Mouse (Mus musculus) midbrain, postnatal 0 days (tissue): ENCODE data around the gene Pbx4. TPM values are rescaled to one million over a fixed set of nuclear protein-coding genes. Genes with fewer than 3 reads are reported as not detected.

ENCODE experiments used
- ATAC-seq: fragments of 200-750 bp; cut with Nextera tagmentation; 2 replicates; pipeline ENCODE4 v1.8.0; 2017; ENCODE audit warnings: moderate number of reproducible peaks, mild to moderate bottlenecking, moderate TSS enrichment, moderate library complexity; ENCODE audit not compliant: low FRiP score
- DNase-seq: peaks from one replicate; pipeline ENCODE4 v3.0.0-alpha.2; 2015; ENCODE audit warnings: low spot score
- H3K27ac ChIP-seq: fragments of 300-500 bp; sonication (generic); 2 replicates; pipeline ENCODE4 v1.5.1; 2014; ENCODE audit warnings: low read depth, mild to moderate bottlenecking, low read length, mixed read lengths
- H3K27me3 ChIP-seq: fragments of 300-500 bp; sonication (generic); 2 replicates; pipeline ENCODE4 v1.6.1; 2014; ENCODE audit warnings: low read length, control low read depth, mixed read lengths; ENCODE audit not compliant: insufficient read depth
- H3K36me3 ChIP-seq: fragments of 300-500 bp; sonication (generic); 2 replicates; pipeline ENCODE4 v1.6.1; 2014; ENCODE audit warnings: low read length, control low read depth, mixed read lengths; ENCODE audit not compliant: insufficient read depth
- H3K4me1 ChIP-seq: fragments of 300-500 bp; sonication (generic); 2 replicates; pipeline ENCODE4 v1.6.1; 2014; ENCODE audit warnings: mild to moderate bottlenecking, control low read depth, antibody characterized with exemption, low read length, mixed read lengths; ENCODE audit not compliant: insufficient read depth
- H3K4me2 ChIP-seq: fragments of 300-500 bp; sonication (generic); 2 replicates; pipeline ENCODE4 v1.6.1; 2014; ENCODE audit warnings: low read depth, mild to moderate bottlenecking, low read length, mixed read lengths; ENCODE audit not compliant: poor library complexity, severe bottlenecking
- H3K4me3 ChIP-seq: fragments of 300-500 bp; sonication (generic); 2 replicates; pipeline ENCODE4 v1.5.1; 2014; ENCODE audit warnings: low read depth, mild to moderate bottlenecking, low read length, moderate library complexity
- H3K9ac ChIP-seq: fragments of 300-500 bp; sonication (generic); replicated peaks from 2 replicates; pipeline ENCODE4 v1.6.1; 2014; ENCODE audit warnings: mild to moderate bottlenecking, low read length, moderate library complexity, mixed read lengths; ENCODE audit not compliant: poor library complexity, severe bottlenecking
- H3K9me3 ChIP-seq: fragments of 300-500 bp; sonication (generic); 2 replicates; pipeline ENCODE4 v1.6.1; 2016; ENCODE audit warnings: low read length, control low read depth
- CTCF ChIP-seq: IDR thresholded peaks from 2 replicates; pipeline ENCODE4 v1.5.1; 2016; ENCODE audit warnings: antibody characterized with exemption, mild to moderate bottlenecking
- WGBS: fragments of 180-500 bp; shearing (Covaris S2); extraction: QIAGEN DNeasy Blood & Tissue Kit; methylation state at CpG from one replicate; pipeline ENCODE4 v1.1.7; 2014; 5-methylcytosine and 5-hydroxymethylcytosine counted together
- polyA plus RNA-seq: library from polyadenylated mRNA; unstranded; fragments of >200 nt; fragmentation: Nextera tagmentation; extraction: Ambion mirVana; gene quantifications from 2 replicates; pipeline ENCODE4 v1.2.1, GENCODE M21; 2015
- total RNA-seq: library from RNA; depleted of rRNA; stranded (reverse); fragments of >200 nt; gene quantifications from 2 replicates; pipeline ENCODE4 v1.2.3, GENCODE M21; 2014

The Pbx4 gene
- total and polyA plus RNA-seq, 2 experiments from 2014 or later: 43.9 to 98.8 TPM

GRCm38 (mm10) chr8:69814881-69815280 is 17.4 kb upstream of the Pbx4 start:
- Histone ChIP-seq H3K27ac (no peak overlapping the region), H3K27me3 (no peaks in the 10 kb centered on the region), H3K36me3 (peaks cover 51% of the 10 kb centered on the region), H3K4me2 (no peak overlapping the region), H3K9ac (no peak overlapping the region), H3K4me3 (no peak overlapping the region), H3K9me3 (no peaks in the 10 kb centered on the region), H3K4me1 (peaks cover 3% of the 10 kb centered on the region; the same call in 1 of the 2 replicates)
- no peak for TF ChIP-seq CTCF
- no peak for DNase-seq
- ATAC-seq: no peak
- 83% methylated on average over 2 of the region's 2 CpGs for WGBS

- Histone ChIP-seq H3K27me3 (no peaks in the 10 kb centered on the region), H3K9ac (no peak overlapping the region), H3K4me2 (no peak overlapping the region), H3K27ac (no peak overlapping the region), H3K36me3 (peaks cover 53% of the 10 kb centered on the region), H3K4me1 (no peaks in the 10 kb centered on the region), H3K9me3 (no peaks in the 10 kb centered on the region), H3K4me3 (no peak overlapping the region)
- DNase-seq: no peak
- ATAC-seq: no peak
- no peak for TF ChIP-seq CTCF
- 97% methylated on average over 4 of the region's 4 CpGs for WGBS
Observed at GRCm38 (mm10) chr8:69815396-69815795, 16.9 kb upstream of the Pbx4 start.

DNA sequence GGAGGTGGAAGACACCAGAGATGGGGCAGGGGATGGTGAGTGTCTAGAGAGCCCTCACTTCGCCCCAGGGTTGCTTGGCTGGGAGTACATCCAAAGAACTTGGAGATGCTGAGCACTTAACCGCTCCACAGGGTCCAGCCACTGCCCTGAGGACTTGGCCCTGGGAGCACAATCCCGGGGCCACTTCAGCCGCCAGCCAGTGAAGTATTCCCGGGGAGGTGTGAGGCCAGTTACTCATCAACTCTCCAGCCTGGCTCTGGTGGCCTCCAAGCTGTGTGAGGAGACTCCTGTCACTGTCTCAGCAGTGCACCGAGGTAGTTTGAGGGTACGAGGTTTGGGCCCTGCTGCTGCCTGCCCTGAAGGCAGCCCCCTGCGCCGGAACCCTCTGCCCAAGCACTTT is 11.8 kb upstream of the Pbx4 start:
- no peak overlapping the region for H3K4me2 ChIP-seq
- H3K9ac ChIP-seq: no peak overlapping the region
- no peak for DNase-seq
- peaks cover 25% of the 10 kb centered on the region for H3K36me3 ChIP-seq
- H3K27me3 ChIP-seq: no peaks in the 10 kb centered on the region
- ATAC-seq: no peak
- no peak for TF ChIP-seq CTCF
- 85% methylated on average over 9 of the region's 9 CpGs for WGBS
- no peak overlapping the region for H3K27ac ChIP-seq
- H3K4me1 ChIP-seq: peaks cover 6% of the 10 kb centered on the region; the same call in 1 of the 2 replicates
- H3K4me3 ChIP-seq: no peak overlapping the region
- no peaks in the 10 kb centered on the region for H3K9me3 ChIP-seq

DNA sequence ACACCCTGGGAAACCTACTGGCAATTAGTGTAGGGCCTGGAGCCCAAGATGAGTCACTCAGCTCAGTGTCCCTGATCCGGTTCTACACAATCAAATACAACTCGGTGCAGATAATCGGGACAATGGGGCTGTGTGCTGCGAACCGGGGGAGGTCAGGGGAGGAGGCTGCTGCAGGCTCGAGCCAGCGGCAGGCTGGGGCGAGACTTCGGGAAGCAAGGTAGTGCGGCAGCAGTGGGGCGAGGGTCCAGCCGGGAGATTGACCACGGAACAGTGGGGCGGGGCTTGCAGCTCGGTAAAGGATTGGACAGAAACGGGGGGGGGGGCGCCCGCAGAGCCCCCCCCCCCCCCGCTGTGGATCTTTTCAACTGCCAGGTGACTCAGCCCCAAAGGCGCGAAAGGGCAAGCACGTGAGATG is 10.3 kb upstream of the Pbx4 start:
- DNase-seq (peak; percentile 55), ATAC-seq (peak; percentile 61)
- Histone ChIP-seq H3K27ac (peak overlapping the region; percentile 68), H3K4me3 (peak overlapping the region; percentile 56), H3K4me2 (peak overlapping the region; percentile 72), H3K9ac (peak overlapping the region; percentile 61), H3K36me3 (peaks cover 25% of the 10 kb centered on the region), H3K4me1 (peaks cover 6% of the 10 kb centered on the region; the same call in 1 of the 2 replicates), H3K9me3 (no peaks in the 10 kb centered on the region), H3K27me3 (no peaks in the 10 kb centered on the region)
- TF ChIP-seq CTCF: no peak
- WGBS: 0% methylated on average over 16 of the region's 22 CpGs

DNA sequence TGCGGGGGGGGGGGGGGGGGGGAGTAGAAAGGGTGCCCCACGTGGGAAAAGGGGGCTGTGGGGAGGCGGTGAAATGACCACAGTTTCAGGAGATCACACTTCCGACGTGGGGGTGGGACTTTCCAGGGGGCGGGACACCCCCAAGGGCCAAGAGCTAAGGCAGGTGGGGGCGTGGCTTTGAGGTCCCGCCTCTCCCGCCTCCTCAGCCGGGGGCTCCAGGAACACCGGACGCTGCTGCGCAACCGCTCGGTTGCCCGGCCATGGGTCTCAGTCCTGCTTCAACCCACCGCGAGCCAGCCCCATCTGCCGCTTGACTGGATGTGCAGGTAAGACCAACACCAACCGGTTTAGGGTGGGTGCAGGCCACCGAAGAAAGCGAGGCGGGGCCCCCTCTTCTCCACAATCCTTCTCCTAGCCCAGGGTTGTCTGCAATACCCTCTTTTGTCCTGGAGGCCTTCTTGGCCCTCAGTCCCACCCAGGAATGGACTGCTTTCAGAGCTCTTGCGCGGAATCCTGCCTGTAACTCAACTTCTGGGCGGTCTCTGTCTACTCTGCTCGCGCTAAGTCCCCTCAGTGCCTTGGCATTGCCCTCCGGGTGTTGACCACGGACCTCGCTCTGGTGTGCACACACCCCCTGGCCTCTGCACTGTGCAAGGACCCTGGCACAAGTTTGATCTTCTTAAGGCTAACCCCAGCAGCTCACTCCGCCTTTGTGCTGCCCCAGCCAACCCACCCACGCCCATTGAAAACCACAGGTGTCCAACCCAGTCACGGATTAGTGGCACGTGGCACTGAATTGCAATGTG is 9.7 kb upstream of the Pbx4 start, which contains the start of gene Lpar2:
Gene Lpar2 (plus strand): TSS at position 44 of the 806 bp plus-strand sequence.
- Histone ChIP-seq H3K27me3 (no peaks in the 10 kb centered on the region), H3K4me3 (peak within 1 kb of the TSS; percentile 56), H3K4me1 (peaks cover 6% of the 10 kb centered on the region; the same call in 1 of the 2 replicates), H3K27ac (peak within 1 kb of the TSS; percentile 68), H3K9ac (peak within 1 kb of the TSS; percentile 61), H3K9me3 (no peaks in the 10 kb centered on the region), H3K4me2 (peak within 1 kb of the TSS; percentile 72), H3K36me3 (peaks cover 25% of the 10 kb centered on the region)
- WGBS: 2% methylated on average over 28 of the region's 35 CpGs
- DNase-seq: peak; percentile 81
- peak; percentile 82 for ATAC-seq
- TF ChIP-seq CTCF: no peak; the same call in 1 of the 2 replicates

DNA sequence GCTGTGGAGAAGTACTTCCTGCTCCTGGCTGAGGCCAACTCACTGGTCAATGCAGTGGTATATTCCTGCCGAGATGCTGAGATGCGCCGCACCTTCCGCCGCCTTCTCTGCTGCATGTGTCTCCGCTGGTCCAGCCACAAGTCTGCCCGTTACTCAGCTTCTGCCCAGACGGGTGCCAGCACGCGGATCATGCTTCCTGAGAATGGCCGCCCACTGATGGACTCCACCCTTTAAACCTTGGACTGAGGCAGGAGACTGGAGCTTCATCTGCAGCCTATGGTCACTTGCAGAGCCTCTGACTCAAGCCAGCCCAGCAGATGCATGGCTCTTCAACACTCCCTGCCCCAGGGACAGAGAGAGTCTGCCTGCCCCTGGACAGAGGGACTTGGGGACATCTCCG is 5.9 kb upstream of the Pbx4 start:
- DNase-seq: no peak
- Histone ChIP-seq H3K9ac (no peak overlapping the region), H3K9me3 (no peaks in the 10 kb centered on the region), H3K4me3 (no peak overlapping the region), H3K36me3 (peaks cover 23% of the 10 kb centered on the region), H3K4me2 (no peak overlapping the region), H3K27me3 (no peaks in the 10 kb centered on the region), H3K27ac (no peak overlapping the region), H3K4me1 (peaks cover 6% of the 10 kb centered on the region; the same call in 1 of the 2 replicates)
- TF ChIP-seq CTCF: no peak
- no peak for ATAC-seq
- 96% methylated on average over 12 of the region's 12 CpGs for WGBS
